Mouse (Mus musculus) 416B (cell line): ENCODE data around the gene Ccdc34.

Experiments
- DNase-seq: peaks from one replicate; pipeline ENCODE4 v3.0.0; 2011; ENCODE audit warnings: low read depth

Gene Ccdc34

DNA sequence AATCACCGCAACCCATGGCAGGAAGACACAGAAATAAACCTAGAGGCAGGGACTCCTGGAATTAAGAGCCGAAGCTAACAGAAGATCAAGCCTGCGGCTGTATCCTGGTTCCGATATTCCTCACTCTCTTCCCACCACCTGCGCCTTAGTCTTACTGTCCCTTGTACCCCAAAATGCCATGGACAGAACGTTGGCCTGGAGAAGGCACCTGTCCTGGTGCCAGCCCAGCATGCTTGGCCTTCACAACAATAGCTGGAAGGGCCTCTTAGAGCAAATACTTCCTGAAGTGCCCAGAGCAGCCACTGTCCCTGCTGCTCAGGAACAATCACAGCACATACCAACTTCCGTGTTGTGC is 162.7 kb downstream of the Ccdc34 start:
- DNase-seq = no peak

GRCm38 (mm10) chr2:110181666-110182065 is 164.0 kb downstream of the Ccdc34 start:
- DNase-seq = no peak

- no peak for DNase-seq
Observed at GRCm38 (mm10) chr2:110182248-110182647, 164.6 kb downstream of the Ccdc34 start.

DNA sequence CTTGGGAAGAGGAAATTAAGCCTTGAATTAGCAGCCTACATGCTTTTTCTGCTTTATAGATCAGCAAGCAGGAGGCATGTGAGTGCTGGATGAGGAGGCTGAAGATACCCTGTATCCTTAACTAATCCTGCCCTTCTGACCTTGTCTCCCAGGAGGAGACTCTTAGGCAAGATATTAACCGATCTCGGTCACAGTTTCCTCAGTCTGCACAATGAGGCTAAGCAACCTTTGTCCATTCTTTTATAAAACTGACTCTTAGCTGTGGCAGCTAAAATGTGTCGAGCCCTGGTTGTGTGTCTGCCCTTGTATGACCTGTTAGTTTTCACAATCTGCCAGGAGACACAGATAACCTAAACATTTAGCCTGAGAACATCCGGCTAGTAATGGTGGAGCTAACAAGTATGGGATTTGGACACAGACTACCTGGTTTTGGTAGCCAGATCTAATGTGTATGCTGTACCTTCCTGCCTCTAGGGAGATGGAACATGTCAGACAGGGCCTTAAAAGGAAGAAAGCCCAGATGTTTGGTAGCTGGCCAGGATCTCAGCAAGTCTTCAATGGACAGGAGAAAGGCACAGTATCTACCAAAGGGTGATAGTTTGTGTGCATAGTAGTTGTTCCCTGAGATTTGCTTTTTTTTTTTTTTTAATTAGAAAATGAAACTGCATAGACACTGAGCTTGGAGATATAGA is 165.3 kb downstream of the Ccdc34 start:
- no peak for DNase-seq

GRCm38 (mm10) chr2:110184071-110184470 is 166.5 kb downstream of the Ccdc34 start:
- no peak for DNase-seq

DNA sequence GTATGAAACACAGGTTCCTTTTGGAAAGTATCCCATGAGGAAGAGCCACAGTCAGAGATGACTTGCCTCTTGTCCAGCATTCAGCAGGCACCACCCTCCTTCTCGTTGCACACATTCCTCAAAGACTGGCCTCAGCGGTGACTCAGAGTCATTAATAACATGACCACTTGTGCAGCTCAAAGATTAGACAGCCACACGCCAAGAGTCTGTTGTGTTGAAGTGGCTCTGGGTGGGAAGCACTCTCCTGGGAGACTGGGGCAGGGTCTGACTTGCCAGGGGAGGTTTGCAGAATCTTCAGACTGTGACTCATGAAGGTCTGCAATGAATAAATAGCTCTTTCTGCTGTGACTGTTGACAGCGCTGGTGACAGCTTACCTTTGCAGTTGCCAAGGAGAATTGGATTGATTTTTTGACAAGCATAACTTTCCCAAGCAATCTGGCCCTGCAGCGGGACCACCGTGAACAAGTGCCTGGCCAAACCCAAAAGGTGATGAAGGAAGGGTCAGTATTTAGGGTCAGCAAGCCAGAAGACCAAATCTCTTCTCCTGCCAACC is 168.9 kb downstream of the Ccdc34 start:
- no peak for DNase-seq

DNA sequence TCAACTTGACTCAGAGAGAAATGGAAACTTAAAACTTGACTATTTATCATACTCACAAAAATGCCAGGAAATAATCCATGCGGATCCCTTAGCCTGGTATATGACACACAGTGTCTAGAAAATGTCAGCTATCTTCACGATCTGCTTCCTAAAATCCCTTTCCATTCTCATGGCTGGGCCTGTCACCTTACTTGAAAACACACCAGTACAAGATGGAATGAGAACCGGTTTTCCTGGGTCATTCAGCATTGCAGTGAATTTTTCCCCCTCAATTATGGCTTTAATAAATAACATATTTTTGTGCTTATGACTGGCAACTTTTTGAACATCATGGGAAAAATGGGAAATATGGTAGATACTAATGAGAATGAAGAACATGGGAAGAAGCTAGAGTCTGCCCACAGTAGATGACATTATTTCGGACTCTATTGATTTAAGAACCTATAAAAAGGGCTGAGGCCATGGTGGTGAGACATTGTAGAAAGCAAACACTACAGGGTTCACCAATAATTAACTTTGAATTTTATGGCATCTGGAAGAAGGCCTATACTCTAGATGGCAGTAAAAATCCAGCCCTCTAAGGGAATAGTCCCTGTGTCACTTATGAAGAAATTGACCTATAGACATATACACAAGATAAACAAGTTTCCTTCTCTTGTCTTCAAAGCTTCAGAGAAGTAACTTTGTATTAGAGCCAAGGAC is 171.2 kb downstream of the Ccdc34 start:
- no peak for DNase-seq

GRCm38 (mm10) chr2:110190416-110190815 is 172.8 kb downstream of the Ccdc34 start:
- no peak for DNase-seq

- no peak for DNase-seq
Observed at GRCm38 (mm10) chr2:110191186-110191690, 173.6 kb downstream of the Ccdc34 start.

DNA sequence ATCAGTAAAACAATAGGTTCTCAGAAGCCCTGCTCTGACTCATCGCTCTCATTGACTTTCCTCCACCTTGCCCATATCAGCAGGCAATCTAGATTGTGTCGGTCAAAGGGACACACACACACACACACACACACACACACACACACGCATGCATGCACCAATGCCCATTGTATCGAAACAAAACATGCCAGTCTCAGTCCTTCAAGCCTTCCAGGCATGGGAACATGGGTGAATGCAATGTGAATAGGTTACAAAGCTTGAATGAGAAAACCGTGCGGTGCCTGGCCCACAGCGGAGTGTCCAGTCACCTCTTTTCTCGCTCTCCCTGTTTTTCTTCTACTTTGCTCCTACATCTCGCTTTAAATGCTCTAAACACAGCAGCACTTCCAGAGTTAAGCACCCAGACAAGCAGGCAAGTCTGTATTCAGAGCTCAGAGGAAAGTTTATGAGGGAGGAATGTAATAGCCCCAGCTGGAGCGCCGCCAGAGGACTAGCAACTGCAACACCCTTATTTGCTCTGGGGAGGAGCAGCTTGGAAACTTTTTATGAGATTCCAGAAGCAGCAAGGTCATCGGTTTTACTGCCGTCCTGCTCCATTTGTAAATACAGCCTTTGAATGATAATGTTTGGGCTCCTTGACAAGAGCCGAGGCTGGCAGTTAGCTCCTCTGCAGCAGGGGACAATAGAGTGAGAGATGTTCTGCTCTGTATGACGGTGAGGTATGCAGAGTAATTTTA is 174.5 kb downstream of the Ccdc34 start:
- DNase-seq = no peak

- no peak for DNase-seq
Observed at GRCm38 (mm10) chr2:110192702-110193312, 175.2 kb downstream of the Ccdc34 start.

DNA sequence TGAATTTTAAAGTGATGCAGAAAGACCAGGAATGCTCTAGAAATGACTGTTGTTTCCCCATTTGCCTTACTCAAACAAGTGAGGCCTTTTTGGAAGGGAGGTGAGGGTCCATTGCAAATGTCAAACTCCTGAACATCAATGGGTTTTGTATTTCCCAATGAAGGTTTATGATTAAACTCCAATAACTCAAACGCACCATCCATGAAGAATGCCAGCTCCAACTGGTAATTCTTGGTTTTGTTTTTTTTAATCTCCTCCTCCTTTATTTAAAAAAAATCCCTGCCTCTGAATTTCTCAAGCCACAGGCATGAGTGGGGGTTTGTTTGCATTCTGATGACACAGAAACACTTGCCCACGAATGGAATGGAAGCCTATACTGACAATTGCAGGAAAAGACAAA is 178.9 kb downstream of the Ccdc34 start:
- no peak for DNase-seq

DNA sequence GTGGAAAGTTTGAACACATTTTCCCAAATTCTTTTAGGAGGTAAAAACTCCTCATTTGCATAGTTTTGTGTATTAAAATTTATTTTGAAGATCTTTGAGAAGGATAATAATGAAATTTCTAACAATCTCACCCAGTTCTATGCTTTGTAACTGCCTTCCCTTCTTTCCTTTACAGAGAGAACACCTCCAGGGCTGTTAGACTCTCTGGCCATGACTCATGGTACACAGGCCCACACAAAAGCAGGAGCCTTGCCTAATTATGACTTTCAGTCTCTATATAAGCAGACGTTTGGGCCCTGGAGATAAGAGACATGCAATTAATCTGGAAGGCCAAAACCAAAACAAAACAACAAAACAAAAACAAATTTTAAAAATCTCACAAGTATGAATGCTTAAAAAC is 182.0 kb downstream of the Ccdc34 start:
- DNase-seq = no peak

- no peak for DNase-seq
Observed at GRCm38 (mm10) chr2:110201770-110202169, 184.2 kb downstream of the Ccdc34 start.

DNA sequence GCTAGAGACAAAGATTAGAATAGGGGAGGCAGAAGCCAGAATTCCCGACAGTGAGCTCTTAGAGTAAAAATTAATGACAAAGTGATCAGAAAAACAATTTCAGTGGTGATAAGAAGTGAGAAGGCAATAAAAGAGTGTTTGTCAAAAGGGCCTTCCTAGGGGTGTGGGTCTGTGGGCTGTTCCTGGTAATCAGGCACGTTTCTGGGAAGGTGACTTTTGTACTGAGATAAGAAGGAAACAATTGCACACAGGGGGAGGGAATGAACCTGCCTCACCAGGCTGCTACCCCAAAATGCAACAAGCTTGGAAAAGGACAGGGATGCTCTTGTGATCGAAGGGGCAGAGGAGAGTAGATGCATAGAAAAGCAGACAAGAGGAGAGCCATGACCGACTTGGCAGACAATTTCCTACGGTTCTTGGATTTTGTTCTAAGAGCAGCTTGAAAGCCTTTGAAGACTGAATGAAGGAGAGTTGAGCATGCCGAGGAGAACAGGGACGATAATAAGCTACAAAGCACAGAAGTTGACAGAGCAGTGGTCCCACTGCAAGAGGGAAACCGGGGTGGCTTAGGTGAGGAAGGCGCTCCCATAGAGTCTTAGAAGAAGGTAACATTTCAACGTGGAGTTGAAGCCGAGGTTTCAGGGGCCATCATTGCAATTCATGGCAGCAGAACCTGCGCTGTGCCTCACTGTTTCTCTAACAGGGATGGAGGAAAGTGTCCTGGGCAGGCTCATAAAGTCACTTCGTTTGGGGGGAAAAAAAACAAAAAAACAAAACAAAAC is 185.3 kb downstream of the Ccdc34 start:
- DNase-seq = no peak

DNA sequence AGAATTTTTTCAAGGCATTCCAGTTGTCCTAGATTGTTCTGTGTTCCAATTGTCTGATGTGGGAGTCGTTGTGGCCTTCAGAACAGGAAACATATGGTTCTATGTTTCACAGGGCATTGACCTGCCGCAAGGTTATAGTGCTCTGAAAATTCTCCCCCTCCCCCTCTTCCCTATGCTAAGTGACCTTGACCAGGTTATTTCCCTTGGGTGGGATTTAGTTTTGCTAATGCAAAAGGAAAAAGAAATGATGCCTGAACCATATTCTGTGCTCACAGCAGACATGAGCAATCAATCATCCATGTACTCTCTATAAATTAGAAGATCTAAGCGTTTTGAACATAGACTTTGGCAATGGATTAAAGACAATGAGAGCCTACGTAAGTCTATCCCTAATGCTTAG is 186.6 kb downstream of the Ccdc34 start:
- DNase-seq = no peak

GRCm38 (mm10) chr2:110204705-110205318 is 187.2 kb downstream of the Ccdc34 start:
- DNase-seq = peak; percentile 50

- DNase-seq = no peak
Observed at GRCm38 (mm10) chr2:110210508-110211496, 193.2 kb downstream of the Ccdc34 start.

DNA sequence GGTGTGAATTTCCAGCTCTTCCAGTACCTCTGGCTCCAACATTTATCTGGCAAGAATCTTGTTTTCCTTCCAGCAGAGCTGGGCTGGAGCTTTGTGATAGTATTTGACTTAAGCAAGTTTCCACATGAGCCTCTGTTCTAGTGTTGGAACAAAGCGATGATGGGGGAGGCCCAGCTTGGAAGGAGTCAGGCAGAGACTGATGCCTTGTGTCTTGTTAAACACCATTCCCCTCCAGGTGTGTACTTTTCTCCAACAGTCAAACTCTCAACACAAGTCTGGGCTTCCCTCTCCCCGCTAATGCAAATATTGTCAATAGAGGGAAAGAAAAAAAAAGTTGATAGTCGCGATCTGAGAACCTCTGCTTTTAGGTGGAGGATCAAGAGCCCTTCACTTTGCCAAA is 196.7 kb downstream of the Ccdc34 start:
- DNase-seq = no peak
